Mouse (Mus musculus) cerebellum, adult 9-11 months (tissue): ENCODE data around the gene Usp42.

Source experiments
- DNase-seq: peaks from one replicate; pipeline ENCODE4 v3.0.0; 2022

Usp42 gene

DNA sequence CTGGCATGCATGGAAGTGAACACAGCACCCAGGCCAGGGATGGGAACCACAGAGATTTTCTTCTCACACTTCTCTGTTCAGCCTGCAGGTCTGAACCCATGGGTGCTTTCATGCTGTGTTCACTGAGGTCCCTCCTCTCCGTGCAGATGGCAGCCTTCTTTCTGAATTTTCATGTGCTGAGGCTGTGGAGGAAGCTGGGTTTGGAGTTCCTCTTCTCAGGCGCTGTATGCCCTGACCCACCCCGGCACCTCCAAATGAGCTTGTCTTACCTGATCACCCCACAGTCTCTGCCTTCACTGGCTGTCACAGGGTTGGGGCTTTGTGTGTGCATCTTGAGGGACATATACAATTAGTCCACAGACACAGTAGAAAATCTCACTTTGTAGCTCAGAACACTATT, 44.5 kb downstream of the Usp42 start:
- no peak for DNase-seq

DNA sequence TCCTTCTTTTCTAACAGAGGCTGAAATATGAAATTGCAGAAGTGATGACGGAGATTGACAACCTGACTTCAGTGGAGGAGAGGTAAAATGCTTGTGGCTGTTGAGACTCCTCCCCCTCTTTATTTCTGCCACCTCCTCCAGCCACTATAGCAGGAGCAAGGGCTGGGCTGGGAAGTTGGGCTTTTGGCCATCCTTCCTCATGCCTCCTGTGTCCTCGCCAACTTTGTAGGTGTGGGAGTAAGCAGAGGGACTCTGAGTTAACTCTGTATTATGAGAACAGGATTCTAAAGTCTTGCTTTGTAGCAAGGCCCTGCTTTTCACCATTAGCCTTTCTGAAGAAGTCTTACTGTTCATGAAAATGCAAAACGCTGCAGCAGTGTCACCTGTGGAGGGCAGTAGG, 45.6 kb downstream of the Usp42 start:
- DNase-seq: no peak

DNA sequence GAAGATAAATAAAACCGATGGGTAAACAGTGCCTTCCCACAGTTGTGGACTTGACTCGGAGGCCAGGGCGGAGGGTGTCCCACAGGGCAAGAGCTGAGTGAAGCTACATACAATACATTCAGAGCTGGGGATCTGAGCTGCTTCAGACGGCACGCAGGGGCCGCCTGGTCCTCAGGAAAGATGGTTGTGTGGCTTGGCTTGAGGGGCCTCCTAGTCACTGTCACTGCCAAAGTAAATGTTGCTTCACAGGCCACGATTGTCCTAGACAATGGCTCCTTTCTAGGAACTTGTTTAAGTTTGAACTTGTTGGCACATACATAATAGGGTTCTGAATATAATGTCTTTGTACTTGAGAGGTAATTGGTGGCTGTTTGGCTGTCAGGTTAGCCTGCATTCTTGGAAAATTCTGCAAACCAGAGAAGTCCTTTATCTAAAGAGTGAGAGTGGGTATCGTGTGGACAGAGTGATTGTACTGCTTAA, 47.1 kb downstream of the Usp42 start:
- no peak for DNase-seq

DNA sequence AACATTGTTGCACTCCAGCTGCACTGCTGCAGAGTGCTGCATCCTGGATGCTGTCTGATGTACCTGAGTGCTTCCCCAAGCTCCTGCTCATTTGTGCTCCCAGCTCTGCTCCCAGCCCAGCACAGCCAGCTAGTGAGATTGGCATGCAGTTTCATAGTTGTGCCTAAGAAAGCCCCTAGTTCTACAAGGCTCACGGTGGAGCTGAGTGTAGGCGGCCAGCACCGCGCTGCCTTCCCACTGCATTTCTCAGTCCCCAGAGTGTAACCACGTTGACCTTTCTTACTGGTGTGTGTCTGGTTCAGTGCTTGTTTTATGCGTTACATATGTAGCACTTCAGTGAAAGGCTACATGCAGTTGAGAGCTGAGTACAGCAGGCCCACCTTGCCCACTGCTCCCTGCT, 48.4 kb downstream of the Usp42 start:
- DNase-seq: no peak

- DNase-seq: no peak
Observed at GRCm38 (mm10) chr5:143679654-143680053, 52.4 kb downstream of the Usp42 start.

- no peak for DNase-seq
Observed at GRCm38 (mm10) chr5:143678634-143679271, 53.3 kb downstream of the Usp42 start.

- DNase-seq: no peak
Observed at GRCm38 (mm10) chr5:143677363-143677762, 54.7 kb downstream of the Usp42 start.

DNA sequence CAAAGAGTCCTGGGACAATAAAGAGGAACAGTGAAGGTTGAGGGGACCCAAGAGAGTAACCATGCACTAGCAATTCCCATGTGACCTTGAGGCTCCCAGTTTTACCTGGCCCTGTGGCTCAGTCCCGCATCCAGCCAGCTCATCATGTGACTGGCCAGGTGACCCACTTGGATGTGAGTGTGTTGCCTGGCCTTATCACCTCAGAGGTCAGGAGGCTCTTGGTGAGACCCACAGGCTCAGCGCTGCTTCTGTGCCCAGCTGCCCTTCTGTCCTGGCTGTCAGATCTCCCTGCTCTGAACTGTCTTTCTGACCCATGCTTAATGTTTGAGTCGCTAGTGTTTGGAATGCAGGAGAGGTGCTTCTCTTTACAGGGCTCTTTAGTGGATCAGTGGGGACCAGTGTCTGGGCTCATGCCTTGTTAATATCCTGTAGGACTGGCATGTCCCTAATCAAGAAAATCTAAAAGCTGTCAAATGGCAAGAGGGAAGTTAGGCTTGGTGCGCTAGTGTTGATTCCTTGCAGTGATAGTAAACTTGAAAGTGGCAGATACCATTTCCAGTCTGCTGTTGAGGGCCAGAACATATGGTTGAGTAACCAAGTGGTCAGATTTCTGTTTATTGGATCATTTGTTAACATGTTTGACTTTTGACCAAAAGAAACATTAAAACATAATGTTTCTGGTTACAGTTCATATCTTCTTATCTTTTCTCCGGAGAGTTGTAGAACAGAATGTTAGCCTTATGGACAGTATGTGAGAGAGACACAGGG, 55.7 kb downstream of the Usp42 start:
- DNase-seq: no peak

DNA sequence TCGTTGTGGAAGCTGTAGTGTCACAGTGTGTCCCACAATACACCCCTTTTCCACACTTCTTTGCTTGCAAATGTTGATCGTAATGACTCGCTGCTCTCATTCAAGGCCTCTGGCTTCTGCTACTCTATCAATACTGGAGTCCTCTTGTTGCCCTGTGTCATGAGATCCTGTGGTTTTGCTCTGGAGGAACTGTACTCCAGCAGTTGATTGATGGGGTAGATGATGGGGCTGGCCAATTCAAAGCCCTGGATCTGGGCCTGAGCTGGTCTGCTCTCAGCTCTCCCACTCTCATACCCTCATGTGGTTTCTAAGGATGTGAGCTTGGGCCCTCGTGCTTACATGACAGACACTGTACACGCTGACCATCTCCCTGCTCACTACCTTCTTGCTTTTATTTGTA, 57.5 kb downstream of the Usp42 start:
- DNase-seq: no peak

GRCm38 (mm10) chr5:143670740-143671415, 61.2 kb downstream of the Usp42 start:
- no peak for DNase-seq

GRCm38 (mm10) chr5:143669839-143670238, 62.2 kb downstream of the Usp42 start:
- DNase-seq: no peak

DNA sequence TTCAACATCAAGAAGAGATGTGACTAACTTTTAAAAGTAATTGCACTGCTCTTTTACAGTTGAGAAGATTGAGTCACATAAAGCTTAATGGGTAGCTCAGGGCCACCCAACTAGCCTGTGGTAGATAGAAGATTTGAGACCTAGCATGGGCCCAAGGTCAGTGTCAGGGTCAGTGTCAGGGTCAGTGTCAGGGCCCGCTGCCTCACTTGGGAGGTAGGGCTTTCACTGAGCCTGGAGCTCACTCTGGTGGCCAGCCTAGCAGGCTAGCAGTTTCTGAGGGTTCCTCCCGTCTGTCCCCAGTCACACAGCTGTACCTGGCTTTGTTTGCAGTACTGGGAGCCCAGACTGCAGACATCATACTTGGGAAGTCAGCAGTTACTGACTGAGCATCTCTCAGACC, 62.7 kb downstream of the Usp42 start:
- no peak for DNase-seq

- DNase-seq: no peak
Observed at GRCm38 (mm10) chr5:143668884-143669283, 63.2 kb downstream of the Usp42 start.

GRCm38 (mm10) chr5:143666015-143666414, 66.1 kb downstream of the Usp42 start:
- no peak for DNase-seq

- no peak for DNase-seq
Observed at GRCm38 (mm10) chr5:143665561-143665960, 66.5 kb downstream of the Usp42 start.

GRCm38 (mm10) chr5:143663074-143663687, 68.9 kb downstream of the Usp42 start:
- DNase-seq: no peak
